In genomic region chr19:33227004-33227403, GRCm38 (mm10) we compare ENCODE assay signal across 8 mouse cellular contexts.
DNase-seq lines count a peak whose midpoint lies in the region; ATAC-seq and TF ChIP-seq lines count a peak whose summit lies in the region.

No protein-coding gene starts in this region.

- no peaks in the 10 kb centered on the region for H3K9me3 ChIP-seq in G1E (replicated peaks)
- H3K9me3 ChIP-seq in forebrain, embryonic 10.5 days = no peaks in the 10 kb centered on the region
- no peaks in the 10 kb centered on the region for H3K9me3 ChIP-seq in hindbrain, embryonic 16.5 days (ENCODE audit: control insufficient read depth, low read length)

- no peak overlapping the region for H3K4me2 ChIP-seq in hindbrain, embryonic 16.5 days (ENCODE audit: low read length)

- ATAC-seq in G1E (ENCODE audit: extremely low read depth, insufficient number of reproducible peaks, low FRiP score, poor library complexity, severe bottlenecking) = no peak
- ATAC-seq in hindbrain, embryonic 16.5 days = peak; percentile 89

- peak; percentile 23 for DNase-seq in G1E (ENCODE audit: low spot score)
- DNase-seq in brain, adult 2 months (ENCODE audit: low read depth, low spot score) = peak; percentile 89
- DNase-seq in forebrain, embryonic 10.5 days (ENCODE audit: extremely low spot score, low spot score) = peak; percentile 65
- DNase-seq in layer of hippocampus, postnatal 25 days (ENCODE audit: extremely low spot score in 1 of 2, low spot score in 1 of 2) = peak; percentile 44 to 74
- peak; percentile 85 for DNase-seq in lung, postnatal 36 days
- peak; percentile 88 for DNase-seq in retina, postnatal 1 day
- peak; percentile 67 to 70 for DNase-seq in thymus, postnatal 36 days

- peaks cover 7% of the 10 kb centered on the region; the same call in 1 of the 2 replicates for H3K27me3 ChIP-seq in G1E (ENCODE audit: insufficient read depth, low read length)
- no peaks in the 10 kb centered on the region for H3K27me3 ChIP-seq in forebrain, embryonic 10.5 days (ENCODE audit: poor library complexity, severe bottlenecking)
- H3K27me3 ChIP-seq in hindbrain, embryonic 16.5 days (replicated peaks; ENCODE audit: control insufficient read depth, insufficient read depth, low read length) = no peaks in the 10 kb centered on the region

- H3K4me1 ChIP-seq in G1E (ENCODE audit: insufficient read depth, low read depth, low read length) = peaks cover 31% of the 10 kb centered on the region
- peaks cover 32% of the 10 kb centered on the region for H3K4me1 ChIP-seq in forebrain, embryonic 10.5 days
- H3K4me1 ChIP-seq in hindbrain, embryonic 16.5 days (ENCODE audit: control insufficient read depth, insufficient read depth, low read depth, low read length) = peaks cover 12% of the 10 kb centered on the region

- H3K36me3 ChIP-seq in G1E (replicated peaks) = no peaks in the 10 kb centered on the region
- no peaks in the 10 kb centered on the region for H3K36me3 ChIP-seq in forebrain, embryonic 10.5 days (replicated peaks)
- H3K36me3 ChIP-seq in hindbrain, embryonic 16.5 days (ENCODE audit: control insufficient read depth, insufficient read depth, low read length) = no peaks in the 10 kb centered on the region

- H3K9ac ChIP-seq in hindbrain, embryonic 16.5 days (ENCODE audit: low read depth, low read length) = no peak overlapping the region

- WGBS in forebrain, embryonic 10.5 days = 7% methylated on average over 3 of the region's 3 CpGs
- WGBS in hindbrain, embryonic 16.5 days = 4% methylated on average over 3 of the region's 3 CpGs

- no peak overlapping the region for H3K27ac ChIP-seq in forebrain, embryonic 10.5 days
- no peak overlapping the region for H3K27ac ChIP-seq in hindbrain, embryonic 16.5 days (ENCODE audit: low read depth, low read length)

- TF ChIP-seq CTCF in G1E (IDR thresholded peaks at IDR 0.05; ENCODE audit: low read depth, low read length) = 0 out of 2 replicates have a peak, but pooled peaks have one; percentile 20

- H3K4me3 ChIP-seq in G1E (ENCODE audit: low read depth, low read length) = no peak overlapping the region
- H3K4me3 ChIP-seq in forebrain, embryonic 10.5 days = no peak overlapping the region
- H3K4me3 ChIP-seq in hindbrain, embryonic 16.5 days (ENCODE audit: low read length) = no peak overlapping the region

Comparison
In these comparisons a context has a peak if more than half of its experiments do, and no peak if none do; other contexts are left out.
1. DNase-seq: peak in every context shown above with its lines; median percentile 89 in brain, adult 2 months; 88 in retina, postnatal 1 day; 85 in lung, postnatal 36 days; 68 in thymus, postnatal 36 days; 65 in forebrain, embryonic 10.5 days; 59 in layer of hippocampus, postnatal 25 days; 23 in G1E.